Mouse (Mus musculus): ENCODE measurements at regions not wholly inside any gene's neighbourhood (a gene's known extent, or its start where the extent isn't known, plus 50 kb on each side); places are given as distances from the start of the nearest gene placed in this dataset.

GRCm38 (mm10) chr3:52702962-52703361 is 314.1 kb downstream of the Cog6 start:
- DNase-seq (ENCODE audit: low spot score), result no peak

GRCm38 (mm10) chr3:52701601-52702000 is 315.4 kb downstream of the Cog6 start:
- DNase-seq (ENCODE audit: low spot score), result no peak

DNA sequence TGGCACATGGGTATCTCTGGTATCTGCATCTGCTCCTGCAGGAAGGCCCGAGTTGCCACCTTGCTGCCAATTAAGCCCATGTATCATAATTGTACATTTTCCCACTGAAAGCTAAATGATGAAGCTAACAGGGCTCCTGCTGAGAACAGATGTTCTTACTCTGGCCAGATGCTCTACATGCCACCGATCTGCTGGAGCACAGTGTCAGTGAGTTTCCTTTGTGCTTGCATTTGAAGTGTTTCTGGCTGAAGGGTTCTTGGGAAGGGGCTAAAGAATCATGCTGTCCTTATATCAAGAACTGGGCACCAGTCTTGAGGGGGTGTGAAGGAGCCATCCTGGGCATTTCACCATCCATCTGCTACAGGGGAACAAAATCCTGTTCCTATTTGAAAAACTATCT is 323.2 kb downstream of the Cog6 start:
- DNase-seq (ENCODE audit: low spot score), result no peak

DNA sequence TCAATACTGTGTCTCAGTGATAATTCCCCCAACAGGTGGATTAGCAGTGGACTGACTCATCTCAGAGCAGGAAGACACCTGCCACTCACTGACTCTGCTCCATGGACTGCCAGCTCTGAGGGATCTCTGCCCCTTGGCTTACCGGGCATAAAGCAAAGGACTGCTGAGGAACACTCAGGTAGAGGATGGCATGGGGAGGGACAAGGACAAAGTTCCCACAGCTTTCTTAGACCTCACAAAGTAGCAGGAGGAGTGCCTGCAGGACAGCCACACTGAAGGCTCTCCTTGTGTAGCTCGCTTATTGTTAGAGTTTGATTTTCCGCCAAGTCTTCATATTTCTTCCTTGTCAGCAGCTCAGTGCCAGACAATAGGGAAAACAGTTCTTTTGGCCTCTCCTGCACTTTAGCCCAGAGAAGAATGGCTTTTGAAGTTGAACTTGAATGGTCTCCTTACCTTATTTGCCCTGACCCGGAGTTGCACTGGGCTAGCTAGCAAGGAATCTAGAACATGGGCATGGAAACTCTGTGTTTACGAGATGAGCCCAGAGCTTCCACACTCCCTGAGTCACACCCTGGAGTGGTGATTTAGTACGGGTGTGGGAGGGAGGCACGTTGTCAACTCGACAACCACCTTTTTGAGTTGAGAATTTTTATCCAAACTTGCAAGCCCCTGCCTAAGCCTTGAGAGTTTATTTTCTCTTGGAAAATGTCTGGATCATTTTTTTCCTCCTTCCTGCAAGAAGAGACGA is 331.4 kb downstream of the Cog6 start:
- DNase-seq (ENCODE audit: low spot score), result no peak

DNA sequence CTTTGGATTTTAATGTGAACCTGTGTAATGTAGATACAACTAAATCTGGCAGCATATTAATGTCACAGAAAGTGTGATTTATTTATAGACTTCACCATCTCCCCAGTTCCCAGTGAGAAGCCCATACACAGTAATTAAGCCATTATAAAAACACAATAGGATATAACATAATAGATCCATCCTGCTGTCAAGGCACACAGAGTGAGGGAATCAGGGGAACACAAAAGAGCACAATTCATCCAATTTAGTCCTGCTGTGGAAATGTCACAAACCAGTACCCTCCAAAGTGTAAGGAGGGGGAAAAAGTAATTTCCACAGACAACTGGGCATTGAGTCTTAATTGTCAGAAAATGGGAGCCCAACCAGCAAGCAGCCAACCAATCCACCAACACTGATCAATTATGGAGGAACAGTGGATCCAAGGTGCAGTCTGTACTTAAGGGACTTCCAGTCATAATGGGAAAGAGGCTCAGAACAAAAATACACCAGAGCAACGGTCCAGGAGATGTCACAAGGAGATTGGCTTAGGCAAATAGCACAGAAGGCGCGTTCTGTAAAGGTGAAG is 336.1 kb downstream of the Cog6 start:
- DNase-seq (ENCODE audit: low spot score), result no peak

DNA sequence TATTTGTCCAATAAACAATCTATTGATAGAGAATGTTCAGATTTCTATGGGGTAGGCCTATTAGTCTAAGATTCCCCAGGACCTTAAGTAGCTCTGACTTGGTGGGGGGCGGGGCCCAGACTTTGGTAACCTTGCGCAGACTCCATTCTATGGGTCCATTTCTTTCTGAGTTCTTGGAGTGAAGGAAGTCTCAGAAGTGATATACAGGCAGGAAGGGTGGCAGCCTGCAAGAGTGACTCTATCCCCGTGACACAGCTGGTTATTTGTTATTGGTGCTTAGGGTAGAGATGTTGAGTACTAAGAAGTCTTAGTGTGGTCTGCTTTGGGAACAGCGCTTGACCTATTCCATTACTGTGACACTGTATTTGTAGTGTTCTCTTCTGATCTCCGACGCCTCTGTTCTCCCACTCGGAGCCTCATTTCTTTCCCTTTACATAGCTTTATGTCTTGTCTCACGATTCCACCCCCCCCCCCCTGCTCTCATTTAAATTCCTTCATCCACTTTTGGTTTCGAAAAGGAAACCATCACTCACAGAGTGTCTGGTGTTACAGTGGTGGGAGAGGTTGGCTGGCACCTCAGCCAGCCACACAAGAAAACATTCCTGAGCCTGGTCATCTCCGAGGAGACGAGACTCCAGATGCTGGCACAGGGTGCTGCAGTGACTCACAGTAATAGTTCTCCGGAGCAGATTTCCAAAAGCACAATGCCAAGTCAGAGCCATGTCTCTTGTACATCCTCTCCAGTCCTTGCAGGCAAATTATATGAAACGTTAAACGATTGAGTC is 340.0 kb downstream of the Cog6 start:
- DNase-seq (ENCODE audit: low spot score), result no peak

DNA sequence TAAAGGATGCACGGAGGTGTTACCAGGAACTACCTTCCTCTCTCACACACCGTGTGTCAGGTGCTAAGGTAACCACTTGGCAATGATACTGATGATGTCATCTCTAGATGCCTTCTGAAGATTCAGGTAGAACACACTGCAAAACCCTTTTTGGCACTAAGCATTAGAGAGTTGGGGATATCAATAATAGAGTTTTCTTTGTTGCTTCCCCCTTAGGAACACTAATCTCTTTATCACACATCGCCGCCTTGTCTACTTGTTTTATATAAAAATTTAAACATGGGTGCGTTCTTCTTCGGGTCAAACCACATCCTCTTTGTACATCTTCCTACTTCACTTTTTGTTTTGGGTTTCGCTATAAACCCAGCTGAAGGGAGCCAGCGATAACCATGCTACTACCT is 346.4 kb downstream of the Cog6 start:
- DNase-seq (ENCODE audit: low spot score), result no peak

GRCm38 (mm10) chr3:52663161-52663602 is 353.9 kb downstream of the Cog6 start:
- no peak for DNase-seq (ENCODE audit: low spot score)

GRCm38 (mm10) chr3:52662164-52662908 is 354.7 kb downstream of the Cog6 start:
- DNase-seq (ENCODE audit: low spot score), result no peak

DNA sequence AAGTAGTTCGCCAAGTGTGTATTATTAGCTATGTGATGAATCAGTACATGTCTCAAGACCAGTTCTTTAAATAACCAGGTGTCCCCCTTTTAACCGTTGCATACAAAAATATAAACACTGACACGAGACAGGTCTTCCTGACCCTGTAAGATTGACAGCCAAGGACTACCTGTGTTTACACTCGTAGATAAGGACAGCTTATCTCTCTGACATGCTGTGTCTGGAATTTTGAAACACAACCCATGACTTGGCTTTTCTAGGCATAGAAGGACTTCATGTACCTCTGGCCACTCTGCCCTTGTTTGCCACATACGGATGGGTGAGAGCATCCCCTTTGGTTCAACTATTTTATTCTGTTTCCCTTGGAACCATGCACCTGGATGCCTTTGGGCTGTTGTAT is 364.0 kb downstream of the Cog6 start:
- peak; percentile 71 for DNase-seq (ENCODE audit: low spot score)

DNA sequence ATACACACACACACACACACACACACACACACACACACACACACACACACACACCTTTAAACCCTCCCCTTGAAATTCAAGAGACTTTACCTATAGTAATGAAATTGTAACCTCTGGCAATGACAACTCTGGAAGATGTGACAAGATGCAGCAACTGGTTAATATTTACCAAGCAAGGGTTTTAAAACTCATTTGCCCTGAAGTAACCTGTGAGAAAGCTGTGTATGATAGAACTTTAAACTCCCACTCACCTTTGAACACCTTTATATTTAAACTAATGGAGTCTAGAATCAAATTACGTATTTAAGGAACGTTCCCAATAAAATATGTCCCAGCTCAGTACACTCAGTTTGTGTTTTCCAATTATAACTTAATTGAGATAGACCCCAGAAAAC is 364.6 kb downstream of the Cog6 start:
- no peak for DNase-seq (ENCODE audit: low spot score)

- DNase-seq (ENCODE audit: low spot score), result no peak
Observed at GRCm38 (mm10) chr3:52651862-52652475, 365.1 kb downstream of the Cog6 start.

GRCm38 (mm10) chr3:52650071-52650470 is 367.0 kb downstream of the Cog6 start:
- no peak for DNase-seq (ENCODE audit: low spot score)

DNA sequence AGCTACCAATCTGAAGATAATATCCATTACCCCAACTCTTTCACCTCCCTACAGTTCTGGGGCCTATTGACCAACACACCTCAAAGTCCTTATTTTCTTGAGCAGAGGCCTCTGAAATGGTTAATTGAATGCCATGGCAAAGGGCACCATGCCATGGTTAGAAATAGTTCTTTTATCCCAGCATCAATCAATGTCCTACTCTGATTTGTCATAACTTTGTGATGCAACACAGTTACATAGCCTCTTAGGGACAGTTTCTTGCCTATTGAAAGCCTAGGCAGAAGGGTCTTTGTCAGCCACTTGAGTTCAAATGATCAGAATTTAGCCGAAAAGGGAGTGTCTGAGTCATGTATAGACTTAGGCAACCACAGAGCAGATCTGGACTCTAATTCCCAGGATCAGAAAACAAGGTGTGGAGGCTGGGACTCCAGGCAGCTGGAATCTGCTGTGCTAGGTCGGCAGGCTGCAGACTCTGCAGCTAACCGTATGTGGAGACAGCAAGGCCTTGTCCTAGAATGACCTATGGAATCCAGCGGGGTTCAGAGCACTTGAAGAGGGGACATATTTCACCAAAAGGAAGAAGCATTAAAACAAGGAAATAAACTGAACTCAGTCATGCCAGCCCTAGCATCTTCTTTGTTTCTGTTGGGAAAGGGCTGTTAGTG is 368.1 kb downstream of the Cog6 start:
- peak; percentile 51 for DNase-seq (ENCODE audit: low spot score)

DNA sequence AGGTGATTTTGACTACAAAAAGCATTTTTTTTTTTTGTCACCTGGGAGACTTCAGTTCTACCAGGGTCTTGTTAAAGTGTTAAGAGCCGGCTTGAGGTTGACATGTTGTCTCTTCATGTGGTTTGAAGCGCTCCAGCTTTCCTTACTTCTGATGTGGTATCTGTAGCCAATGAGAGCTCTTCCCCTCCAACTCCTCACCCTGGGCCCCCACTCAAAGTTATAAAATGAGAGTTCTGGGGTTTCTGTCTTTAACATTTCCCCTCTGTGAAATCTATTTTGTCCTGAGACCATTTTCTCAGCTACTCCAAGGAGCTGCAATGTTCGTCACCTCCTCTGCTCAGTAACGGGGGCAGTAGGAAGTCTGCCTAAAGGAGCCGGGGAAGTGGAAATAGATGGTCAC is 369.1 kb downstream of the Cog6 start:
- no peak for DNase-seq (ENCODE audit: low spot score)

- DNase-seq (ENCODE audit: low spot score), result no peak
Observed at GRCm38 (mm10) chr3:52647161-52647692, 369.8 kb downstream of the Cog6 start.

- no peak for DNase-seq (ENCODE audit: low spot score)
Observed at GRCm38 (mm10) chr3:52645156-52645555, 371.9 kb downstream of the Cog6 start.

DNA sequence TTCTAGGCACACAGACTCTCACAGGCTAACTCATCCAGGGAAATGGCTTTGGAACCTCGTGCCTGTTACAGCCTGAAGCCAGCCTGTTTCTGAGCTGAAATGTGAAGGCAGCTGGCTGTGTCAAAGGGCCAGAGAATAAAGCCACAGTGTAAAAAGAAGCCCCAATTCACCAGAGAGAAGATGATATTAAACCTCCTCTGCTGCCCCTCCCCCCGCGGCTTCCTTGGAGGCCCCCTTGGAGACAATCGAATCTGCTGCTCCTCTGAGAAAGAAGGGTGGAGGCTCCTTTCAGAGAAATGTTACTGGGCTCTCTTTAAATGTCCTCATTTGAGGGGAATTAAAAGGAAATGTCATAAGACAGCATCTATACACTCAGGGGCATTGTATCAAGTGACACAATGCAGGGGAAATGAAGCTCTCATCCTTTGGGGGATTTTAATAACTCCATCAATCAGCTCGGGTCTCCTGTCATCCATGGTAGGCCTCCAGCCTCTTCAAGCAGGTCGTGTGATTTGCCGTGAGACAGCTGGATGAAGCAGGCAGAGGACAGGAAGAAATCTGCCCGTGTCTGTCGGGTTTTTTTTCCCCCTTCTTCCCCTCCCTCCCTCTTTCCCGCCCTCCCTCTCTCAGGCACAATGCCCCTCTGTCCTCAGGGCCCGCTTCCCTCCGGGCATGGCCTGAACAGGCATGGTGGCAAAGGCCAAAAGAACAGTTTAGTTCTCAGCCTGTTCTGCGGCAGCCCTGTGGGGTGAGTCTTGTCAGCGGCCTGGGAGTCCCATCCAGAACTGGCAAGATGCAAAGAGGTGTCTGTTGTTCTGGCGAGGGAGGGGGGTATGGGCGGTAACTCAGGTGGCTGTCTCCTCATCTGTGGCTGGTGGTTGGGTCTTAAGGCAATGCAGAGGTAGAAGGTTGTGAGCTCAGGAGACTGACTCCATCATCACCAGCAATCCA is 372.6 kb downstream of the Cog6 start:
- no peak for DNase-seq (ENCODE audit: low spot score)

- DNase-seq (ENCODE audit: low spot score), result no peak
Observed at GRCm38 (mm10) chr3:52643796-52644177, 373.2 kb downstream of the Cog6 start.

GRCm38 (mm10) chr3:52643100-52643551 is 373.9 kb downstream of the Cog6 start:
- no peak for DNase-seq (ENCODE audit: low spot score)
